Mouse (Mus musculus) embryonic facial prominence, embryonic 12.5 days (tissue): ENCODE measurements at regions not wholly inside any gene's neighbourhood (a gene's known extent, or its start where the extent isn't known, plus 50 kb on each side); places are given as distances from the start of the nearest gene placed in this dataset.

Source experiments
- ATAC-seq: fragments of 200-750 bp; cut with Nextera tagmentation; 2 replicates; pipeline ENCODE4 v1.8.0; 2017; ENCODE audit not compliant: insufficient number of reproducible peaks, insufficient read depth, low FRiP score, low TSS enrichment
- H3K27ac ChIP-seq: fragments of 300-500 bp; sonication (generic); 2 replicates; pipeline ENCODE4 v1.5.1; 2016; ENCODE audit warnings: mild to moderate bottlenecking
- H3K27me3 ChIP-seq: fragments of 300-500 bp; sonication (generic); 2 replicates; pipeline ENCODE4 v1.6.1; 2016; ENCODE audit warnings: mild to moderate bottlenecking, moderate library complexity
- H3K36me3 ChIP-seq: fragments of 300-500 bp; sonication (generic); 2 replicates; pipeline ENCODE4 v1.6.1; 2016; ENCODE audit warnings: mild to moderate bottlenecking
- H3K4me1 ChIP-seq: fragments of 300-500 bp; sonication (generic); 2 replicates; pipeline ENCODE4 v1.6.1; 2016
- H3K4me2 ChIP-seq: fragments of 300-500 bp; sonication (generic); replicated peaks from 2 replicates; pipeline ENCODE4 v1.6.1; 2016; ENCODE audit warnings: mild to moderate bottlenecking, moderate library complexity
- H3K4me3 ChIP-seq: fragments of 300-500 bp; sonication (generic); 2 replicates; pipeline ENCODE4 v1.5.1; 2016; ENCODE audit warnings: mild to moderate bottlenecking
- H3K9ac ChIP-seq: fragments of 300-500 bp; sonication (generic); 2 replicates; pipeline ENCODE4 v1.6.1; 2016; ENCODE audit warnings: mild to moderate bottlenecking, moderate library complexity
- H3K9me3 ChIP-seq: fragments of 300-500 bp; sonication (generic); 2 replicates; pipeline ENCODE4 v1.6.1; 2016; ENCODE audit warnings: mild to moderate bottlenecking, moderate library complexity
- WGBS: fragments of 180-500 bp; shearing (Covaris S2); methylation state at CpG from one replicate; pipeline ENCODE4 v1.1.7; 2016; 5-methylcytosine and 5-hydroxymethylcytosine counted together

DNA sequence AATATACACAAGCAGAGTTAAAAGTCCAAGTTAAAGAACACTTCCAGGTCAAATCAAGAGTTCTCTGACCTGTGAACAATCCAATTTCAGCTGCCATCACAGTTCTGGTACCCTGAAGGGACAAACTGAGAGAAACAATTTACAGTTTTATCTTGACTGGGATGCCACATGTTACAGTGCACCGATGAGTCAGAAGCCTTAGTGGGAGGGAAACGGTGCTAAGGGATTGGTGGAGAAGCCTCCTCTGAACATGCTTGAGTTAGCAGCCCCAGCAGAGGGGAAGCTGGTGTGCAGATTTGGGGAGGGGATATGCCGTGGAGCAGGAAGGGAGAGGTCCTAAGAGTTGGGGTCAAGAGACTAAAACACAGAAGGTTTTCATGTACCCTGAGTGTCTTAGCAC lies 423.9 kb upstream of the Gm10131 start:
- no peak for ATAC-seq
- no peaks in the 10 kb centered on the region; the same call in 1 of the 2 replicates for H3K27me3 ChIP-seq
- no peak overlapping the region for H3K4me3 ChIP-seq
- no peaks in the 10 kb centered on the region for H3K36me3 ChIP-seq
- H3K4me1 ChIP-seq: no peaks in the 10 kb centered on the region
- no peak overlapping the region for H3K27ac ChIP-seq
- 81% methylated on average over 3 of the region's 3 CpGs for WGBS
- no peak overlapping the region for H3K4me2 ChIP-seq
- no peak overlapping the region for H3K9ac ChIP-seq
- no peaks in the 10 kb centered on the region for H3K9me3 ChIP-seq

GRCm38 (mm10) chr8:34533421-34533820 lies 421.9 kb upstream of the Gm10131 start:
- no peak overlapping the region for H3K27ac ChIP-seq
- WGBS: 80% methylated on average over 4 of the region's 4 CpGs
- no peaks in the 10 kb centered on the region for H3K9me3 ChIP-seq
- H3K9ac ChIP-seq: no peak overlapping the region
- no peak overlapping the region for H3K4me2 ChIP-seq
- H3K27me3 ChIP-seq: no peaks in the 10 kb centered on the region; the same call in 1 of the 2 replicates
- no peak overlapping the region for H3K4me3 ChIP-seq
- no peak for ATAC-seq
- H3K36me3 ChIP-seq: no peaks in the 10 kb centered on the region
- H3K4me1 ChIP-seq: no peaks in the 10 kb centered on the region

DNA sequence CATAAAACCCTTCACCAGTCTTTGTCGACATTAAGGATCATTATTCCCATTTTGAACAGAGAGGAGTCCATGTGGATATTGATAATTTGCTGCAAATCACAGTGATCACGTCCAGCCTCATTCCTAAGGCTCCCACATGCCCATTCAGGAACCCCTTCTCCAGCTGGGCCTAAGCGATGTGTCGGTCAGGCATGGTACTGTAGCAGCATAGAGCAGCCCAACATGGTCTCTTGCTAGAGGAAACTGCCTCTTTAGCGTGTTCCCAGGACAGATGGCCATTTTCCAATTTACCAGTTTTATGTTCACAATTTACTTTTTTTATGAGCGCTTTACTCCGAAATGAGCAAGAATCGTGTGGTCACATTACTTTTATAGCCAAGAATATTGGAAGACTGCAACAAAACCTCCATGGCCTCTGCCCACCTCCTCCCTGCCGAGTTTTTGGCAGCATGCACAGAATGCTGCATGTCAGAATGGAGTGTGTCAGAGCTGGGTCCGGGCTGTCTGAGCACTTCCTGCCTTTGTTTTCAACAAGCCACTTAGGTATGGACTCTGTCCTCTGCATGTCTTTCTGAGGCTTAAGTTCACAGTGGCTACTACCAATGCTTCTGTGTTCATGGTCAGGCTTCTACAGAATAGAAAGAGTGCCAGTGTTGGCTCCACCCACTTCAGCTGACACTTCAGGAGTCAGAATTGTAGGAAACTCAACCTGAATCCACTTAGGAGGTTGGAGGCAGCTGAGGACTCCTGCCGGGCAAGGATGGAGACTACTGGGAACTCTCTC lies 419.6 kb upstream of the Gm10131 start:
- H3K36me3 ChIP-seq: no peaks in the 10 kb centered on the region
- WGBS: 76% methylated on average over 11 of the region's 11 CpGs
- H3K4me3 ChIP-seq: no peak overlapping the region
- no peaks in the 10 kb centered on the region for H3K9me3 ChIP-seq
- H3K27me3 ChIP-seq: no peaks in the 10 kb centered on the region
- H3K27ac ChIP-seq: no peak overlapping the region
- H3K9ac ChIP-seq: no peak overlapping the region
- H3K4me1 ChIP-seq: no peaks in the 10 kb centered on the region
- ATAC-seq: no peak
- H3K4me2 ChIP-seq: no peak overlapping the region

GRCm38 (mm10) chr8:34530046-34530445 lies 418.5 kb upstream of the Gm10131 start:
- Histone ChIP-seq H3K36me3 (no peaks in the 10 kb centered on the region), H3K27me3 (no peaks in the 10 kb centered on the region), H3K9me3 (no peaks in the 10 kb centered on the region), H3K9ac (no peak overlapping the region), H3K4me3 (no peak overlapping the region), H3K4me1 (no peaks in the 10 kb centered on the region), H3K27ac (no peak overlapping the region), H3K4me2 (no peak overlapping the region)
- ATAC-seq: no peak
- 74% methylated on average over 5 of the region's 5 CpGs for WGBS

DNA sequence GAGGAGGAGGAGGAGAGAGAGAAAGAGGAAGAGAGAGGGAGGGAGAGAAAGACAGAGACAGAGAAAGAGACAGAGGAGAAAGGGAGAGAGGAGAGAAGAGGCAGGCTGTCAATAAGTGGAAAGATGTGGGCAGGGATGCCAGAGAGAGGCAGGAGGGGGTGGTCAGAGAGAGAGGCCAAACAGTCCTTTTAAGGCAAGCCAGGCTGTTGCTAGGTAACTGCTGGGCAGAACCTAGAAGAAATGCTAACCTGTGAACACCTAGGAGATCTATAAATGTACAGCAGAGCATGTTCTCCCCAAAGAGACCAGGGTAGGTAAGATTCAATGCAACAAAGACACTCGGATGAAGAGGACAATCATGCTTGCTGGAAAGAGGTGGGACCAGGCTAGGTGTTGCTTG lies 417.9 kb upstream of the Gm10131 start:
- no peak for ATAC-seq
- Histone ChIP-seq H3K9me3 (no peaks in the 10 kb centered on the region), H3K4me2 (no peak overlapping the region), H3K27ac (no peak overlapping the region), H3K36me3 (no peaks in the 10 kb centered on the region), H3K9ac (no peak overlapping the region), H3K4me3 (no peak overlapping the region), H3K4me1 (no peaks in the 10 kb centered on the region), H3K27me3 (no peaks in the 10 kb centered on the region)
- WGBS: 83% methylated on average over 1 of the region's 1 CpGs

GRCm38 (mm10) chr8:34528213-34528612 lies 416.7 kb upstream of the Gm10131 start:
- no peak overlapping the region for H3K4me2 ChIP-seq
- no peak overlapping the region for H3K4me3 ChIP-seq
- H3K27ac ChIP-seq: no peak overlapping the region
- no peak for ATAC-seq
- no peaks in the 10 kb centered on the region for H3K9me3 ChIP-seq
- H3K4me1 ChIP-seq: no peaks in the 10 kb centered on the region
- 89% methylated on average over 3 of the region's 3 CpGs for WGBS
- H3K9ac ChIP-seq: no peak overlapping the region
- no peaks in the 10 kb centered on the region for H3K27me3 ChIP-seq
- no peaks in the 10 kb centered on the region for H3K36me3 ChIP-seq

DNA sequence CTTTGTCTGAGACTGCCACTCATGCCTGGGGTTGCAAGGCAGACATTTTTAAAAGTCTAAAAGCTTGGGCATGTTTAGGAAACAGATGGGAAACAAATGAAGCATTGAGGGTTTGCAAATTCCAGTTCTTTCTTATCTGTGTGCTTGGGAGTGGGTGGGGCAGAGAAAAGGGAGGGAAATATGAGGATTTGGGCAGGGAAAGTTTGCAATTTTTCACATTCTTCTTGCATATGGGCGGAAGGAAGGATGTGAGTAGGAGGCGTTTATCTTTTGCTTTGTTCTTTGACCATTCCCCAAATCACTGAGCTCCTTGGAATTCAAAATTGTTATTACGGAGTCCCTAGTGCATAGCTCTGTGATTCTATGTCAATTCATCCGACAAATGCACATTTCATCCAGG lies 413.7 kb upstream of the Gm10131 start:
- Histone ChIP-seq H3K4me1 (no peaks in the 10 kb centered on the region), H3K27me3 (no peaks in the 10 kb centered on the region), H3K4me2 (no peak overlapping the region), H3K36me3 (no peaks in the 10 kb centered on the region), H3K9ac (no peak overlapping the region), H3K27ac (no peak overlapping the region), H3K4me3 (no peak overlapping the region), H3K9me3 (no peaks in the 10 kb centered on the region)
- no peak for ATAC-seq
- WGBS: 64% methylated on average over 4 of the region's 4 CpGs

DNA sequence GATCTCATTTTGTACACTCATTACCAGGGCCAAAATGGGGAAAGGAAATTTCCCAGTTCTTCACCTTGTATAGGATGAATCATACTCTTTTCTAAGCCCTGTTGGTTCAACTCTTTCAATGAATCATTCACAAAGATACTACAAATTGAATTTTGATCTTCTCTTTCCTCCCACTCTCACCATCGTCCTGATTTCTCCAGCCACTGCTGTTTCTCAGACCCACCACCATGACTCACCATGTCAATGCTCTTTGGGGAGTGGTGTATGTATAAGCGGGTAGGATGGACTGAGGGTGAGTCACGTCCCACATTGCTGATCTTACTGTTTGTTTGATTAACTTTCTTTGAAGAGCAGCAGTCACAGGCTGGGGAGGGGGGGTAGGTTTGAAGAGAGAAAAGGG lies 412.3 kb upstream of the Gm10131 start:
- Histone ChIP-seq H3K36me3 (no peaks in the 10 kb centered on the region), H3K9ac (no peak overlapping the region), H3K4me2 (no peak overlapping the region), H3K27ac (no peak overlapping the region), H3K9me3 (no peaks in the 10 kb centered on the region), H3K4me1 (no peaks in the 10 kb centered on the region), H3K27me3 (no peaks in the 10 kb centered on the region), H3K4me3 (no peak overlapping the region)
- no peak for ATAC-seq
- 84% methylated on average over 3 of the region's 3 CpGs for WGBS

DNA sequence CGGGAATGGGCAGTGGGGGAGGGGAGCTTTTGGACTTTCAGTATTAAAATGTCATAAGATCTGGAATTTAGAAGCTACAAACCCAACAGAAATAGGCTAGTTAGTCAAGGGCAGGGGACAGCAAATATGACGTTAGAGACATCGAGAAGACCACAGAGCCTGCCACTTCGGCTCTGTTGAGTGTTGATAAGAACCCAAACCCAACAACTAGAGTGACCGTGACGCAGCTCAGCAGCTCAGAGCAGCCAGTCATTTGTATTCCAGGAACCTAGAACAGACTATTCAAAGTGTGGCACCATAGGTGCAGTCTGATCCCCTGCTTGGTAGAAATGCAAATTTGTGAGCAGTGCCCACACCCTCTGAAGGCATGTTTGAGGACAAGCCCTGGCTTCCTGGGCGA lies 409.8 kb upstream of the Gm10131 start:
- H3K4me1 ChIP-seq: no peaks in the 10 kb centered on the region
- no peak overlapping the region for H3K4me2 ChIP-seq
- no peaks in the 10 kb centered on the region for H3K27me3 ChIP-seq
- H3K9ac ChIP-seq: no peak overlapping the region
- WGBS: 86% methylated on average over 7 of the region's 7 CpGs
- no peak overlapping the region for H3K27ac ChIP-seq
- no peak overlapping the region for H3K4me3 ChIP-seq
- H3K36me3 ChIP-seq: no peaks in the 10 kb centered on the region
- ATAC-seq: no peak
- H3K9me3 ChIP-seq: no peaks in the 10 kb centered on the region

GRCm38 (mm10) chr8:34520664-34521063 lies 409.1 kb upstream of the Gm10131 start:
- Histone ChIP-seq H3K36me3 (no peaks in the 10 kb centered on the region), H3K27ac (no peak overlapping the region), H3K4me2 (no peak overlapping the region), H3K9me3 (no peaks in the 10 kb centered on the region), H3K27me3 (no peaks in the 10 kb centered on the region), H3K4me3 (no peak overlapping the region), H3K4me1 (no peaks in the 10 kb centered on the region), H3K9ac (no peak overlapping the region)
- no peak for ATAC-seq
- WGBS: 74% methylated on average over 4 of the region's 4 CpGs

DNA sequence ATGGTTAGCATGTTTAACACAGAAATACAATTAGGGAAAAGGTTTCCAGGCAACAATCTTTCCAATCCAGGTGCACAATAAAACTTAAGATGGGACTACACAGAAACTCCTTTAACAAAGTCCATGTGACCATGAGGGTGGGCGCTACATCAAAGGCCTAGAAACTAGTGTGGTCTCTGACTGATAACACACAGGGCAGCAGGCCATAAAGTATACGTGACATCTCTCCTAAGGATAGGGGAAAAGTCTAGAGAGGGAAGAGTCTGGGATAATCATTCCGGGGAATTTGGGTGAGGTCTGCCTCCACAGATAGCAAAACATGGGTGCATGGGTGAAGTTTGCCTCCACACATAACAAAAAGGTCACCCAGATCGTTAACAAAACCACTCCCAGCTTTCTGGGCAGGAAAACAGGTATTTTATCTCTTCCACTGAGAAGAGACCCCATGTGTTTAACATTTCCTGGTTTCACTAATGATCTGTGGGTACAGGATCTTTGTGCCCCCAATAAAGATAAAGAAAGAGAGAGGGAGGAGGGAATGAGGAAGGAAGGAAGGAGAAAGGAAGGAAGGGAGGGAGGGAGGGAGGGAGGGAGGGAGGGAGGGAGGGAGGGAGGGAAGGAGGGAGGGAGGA lies 402.0 kb upstream of the Gm10131 start:
- WGBS: 65% methylated on average over 4 of the region's 4 CpGs
- Histone ChIP-seq H3K9me3 (no peaks in the 10 kb centered on the region), H3K36me3 (no peaks in the 10 kb centered on the region), H3K4me2 (no peak overlapping the region), H3K4me1 (no peaks in the 10 kb centered on the region), H3K27ac (no peak overlapping the region), H3K4me3 (no peak overlapping the region), H3K9ac (no peak overlapping the region), H3K27me3 (no peaks in the 10 kb centered on the region)
- ATAC-seq: no peak

- Histone ChIP-seq H3K27ac (no peak overlapping the region), H3K9me3 (no peaks in the 10 kb centered on the region), H3K36me3 (no peaks in the 10 kb centered on the region), H3K4me3 (no peak overlapping the region), H3K4me1 (no peaks in the 10 kb centered on the region), H3K27me3 (no peaks in the 10 kb centered on the region), H3K9ac (no peak overlapping the region), H3K4me2 (no peak overlapping the region)
- no peak for ATAC-seq
- 73% methylated on average over 15 of the region's 15 CpGs for WGBS
Measured at GRCm38 (mm10) chr8:34505829-34506555, 394.5 kb upstream of the Gm10131 start.
